Mouse (Mus musculus): ENCODE data around the gene Plcd4. TPM values are rescaled to one million over a fixed set of nuclear protein-coding genes. Genes with fewer than 3 reads are reported as not detected.
A peak's percentile ranks its signal among the peaks of the same experiment; 100 is the strongest.

The Plcd4 gene
- polyA plus RNA-seq, 1 experiment from 2014 or later: 2.9 TPM

DNA sequence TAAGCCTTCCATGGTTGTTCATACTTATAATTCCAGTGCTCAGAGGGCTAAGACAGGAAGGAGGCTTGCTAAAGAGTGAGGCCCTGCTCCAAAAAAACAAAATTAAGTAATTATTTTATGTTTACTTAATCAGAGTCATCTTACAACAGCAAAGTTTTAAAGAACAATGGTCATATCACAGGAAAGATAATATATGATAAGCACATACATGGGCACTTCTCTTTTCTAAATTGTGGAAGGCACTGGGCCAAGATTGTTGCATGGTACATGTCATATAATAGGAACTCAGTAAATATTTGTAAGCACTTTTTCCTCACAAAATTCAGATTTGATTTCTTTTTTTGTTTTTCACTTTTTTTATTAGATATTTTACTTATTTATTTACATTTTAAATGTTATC is 22.8 kb upstream of the Plcd4 start:
- Histone ChIP-seq H3K4me2 (ENCODE audit: low read depth, low read length) (no peak overlapping the region), H3K27ac (replicated peaks; ENCODE audit: low read depth, low read length) (no peak overlapping the region), H3K36me3 (ENCODE audit: control insufficient read depth, insufficient read depth, low read length) (peaks cover 69% of the 10 kb centered on the region), H3K27me3 (replicated peaks; ENCODE audit: control insufficient read depth, insufficient read depth, low read length) (no peaks in the 10 kb centered on the region), H3K9ac (ENCODE audit: low read depth, low read length) (no peak overlapping the region), H3K9me3 (ENCODE audit: control insufficient read depth, low read length) (no peaks in the 10 kb centered on the region), H3K4me3 (ENCODE audit: low read depth, low read length) (no peak overlapping the region), H3K4me1 (ENCODE audit: control insufficient read depth, insufficient read depth, low read length) (no peaks in the 10 kb centered on the region)
- DNase-seq (ENCODE audit: low spot score) (no peak), ATAC-seq (ENCODE audit: low read depth) (no peak)

DNA sequence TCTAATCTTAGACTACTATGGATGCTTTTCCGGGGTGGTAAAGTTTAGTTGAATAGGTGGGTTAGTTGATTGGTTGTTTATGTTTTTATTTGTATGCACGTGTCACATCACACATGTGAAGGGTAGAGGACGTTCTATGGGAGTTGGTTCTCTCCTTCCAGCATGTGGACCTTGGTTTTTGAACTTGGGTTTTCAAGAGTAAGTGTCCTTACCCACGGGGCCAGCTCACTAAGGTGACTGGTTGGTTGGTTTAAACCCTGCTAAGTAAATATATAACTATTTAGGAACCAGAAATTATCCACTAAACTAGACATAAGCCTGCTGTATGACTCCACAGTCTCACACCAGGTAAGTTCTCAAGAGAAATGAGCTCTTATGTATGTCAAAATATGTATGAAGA is 17.9 kb upstream of the Plcd4 start:
- H3K4me2 ChIP-seq (ENCODE audit: low read depth, low read length): no peak overlapping the region
- no peaks in the 10 kb centered on the region for H3K4me1 ChIP-seq (ENCODE audit: control insufficient read depth, insufficient read depth, low read length)
- H3K4me3 ChIP-seq (ENCODE audit: low read depth, low read length): no peak overlapping the region
- H3K27ac ChIP-seq (replicated peaks; ENCODE audit: low read depth, low read length): no peak overlapping the region
- WGBS: 91% methylated on average over 4 of the region's 4 CpGs
- no peak overlapping the region for H3K9ac ChIP-seq (ENCODE audit: low read depth, low read length)
- H3K36me3 ChIP-seq (ENCODE audit: control insufficient read depth, insufficient read depth, low read length): peaks cover 94% of the 10 kb centered on the region
- no peaks in the 10 kb centered on the region for H3K9me3 ChIP-seq (ENCODE audit: control insufficient read depth, low read length)
- ATAC-seq (ENCODE audit: low read depth): no peak
- no peaks in the 10 kb centered on the region for H3K27me3 ChIP-seq (replicated peaks; ENCODE audit: control insufficient read depth, insufficient read depth, low read length)
- DNase-seq (ENCODE audit: low spot score): no peak

DNA sequence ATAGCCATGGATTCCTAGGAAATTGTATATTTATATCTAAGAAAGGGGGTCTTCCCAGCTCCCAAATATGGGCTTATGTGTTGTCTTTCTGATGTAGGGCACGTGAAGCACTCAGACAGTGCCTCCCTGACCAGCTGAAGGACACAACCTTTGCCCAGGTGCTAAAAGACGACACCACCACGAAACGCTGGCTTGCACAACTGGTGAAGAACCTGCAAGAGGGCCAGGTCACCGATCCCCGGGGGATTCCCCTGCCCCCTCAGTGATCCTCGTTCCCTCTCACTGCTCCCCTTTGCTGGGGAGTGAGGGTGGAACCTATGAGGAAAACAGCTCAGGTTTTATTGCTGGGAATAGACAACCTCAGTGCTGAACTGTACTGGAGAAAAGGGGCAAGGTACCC is 14.1 kb upstream of the Plcd4 start:
- WGBS: 91% methylated on average over 7 of the region's 7 CpGs
- H3K27me3 ChIP-seq (replicated peaks; ENCODE audit: control insufficient read depth, insufficient read depth, low read length): no peaks in the 10 kb centered on the region
- H3K4me3 ChIP-seq (ENCODE audit: low read depth, low read length): no peak overlapping the region
- H3K4me1 ChIP-seq (ENCODE audit: control insufficient read depth, insufficient read depth, low read length): no peaks in the 10 kb centered on the region
- DNase-seq (ENCODE audit: low spot score) (no peak), ATAC-seq (ENCODE audit: low read depth) (no peak)
- no peak overlapping the region for H3K4me2 ChIP-seq (ENCODE audit: low read depth, low read length)
- H3K9me3 ChIP-seq (ENCODE audit: control insufficient read depth, low read length): no peaks in the 10 kb centered on the region
- no peak overlapping the region for H3K27ac ChIP-seq (replicated peaks; ENCODE audit: low read depth, low read length)
- peaks cover 94% of the 10 kb centered on the region for H3K36me3 ChIP-seq (ENCODE audit: control insufficient read depth, insufficient read depth, low read length)
- H3K9ac ChIP-seq (ENCODE audit: low read depth, low read length): no peak overlapping the region

DNA sequence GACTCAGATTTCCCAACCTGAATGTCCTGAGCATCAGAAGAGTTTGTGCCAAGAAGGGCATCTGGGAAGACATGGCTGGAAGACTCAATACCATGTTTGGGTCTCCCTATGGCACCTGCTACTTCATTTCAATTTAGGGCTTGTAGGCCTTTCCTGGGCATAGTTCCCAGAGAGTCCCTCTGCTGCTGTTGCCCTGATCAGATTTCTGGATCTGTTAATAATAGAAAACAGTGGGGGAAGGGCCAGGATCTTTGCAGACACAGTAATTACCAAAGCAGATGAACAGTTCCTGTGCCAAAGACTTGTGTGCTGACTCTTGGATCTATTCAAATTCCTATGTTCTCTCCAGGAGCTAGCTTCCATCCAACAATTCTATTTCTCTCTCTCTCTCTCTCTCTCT is 4.0 kb upstream of the Plcd4 start:
- Histone ChIP-seq H3K4me2 (ENCODE audit: low read depth, low read length) (no peak overlapping the region), H3K27me3 (replicated peaks; ENCODE audit: control insufficient read depth, insufficient read depth, low read length) (no peaks in the 10 kb centered on the region), H3K9me3 (ENCODE audit: control insufficient read depth, low read length) (no peaks in the 10 kb centered on the region), H3K4me1 (ENCODE audit: control insufficient read depth, insufficient read depth, low read length) (no peaks in the 10 kb centered on the region; the same call in 1 of the 2 replicates), H3K36me3 (ENCODE audit: control insufficient read depth, insufficient read depth, low read length) (no peaks in the 10 kb centered on the region), H3K9ac (ENCODE audit: low read depth, low read length) (no peak overlapping the region), H3K27ac (replicated peaks; ENCODE audit: low read depth, low read length) (no peak overlapping the region), H3K4me3 (ENCODE audit: low read depth, low read length) (no peak overlapping the region)
- ATAC-seq (ENCODE audit: low read depth): peak; percentile 74
- peak; percentile 91 for DNase-seq (ENCODE audit: low spot score)

DNA sequence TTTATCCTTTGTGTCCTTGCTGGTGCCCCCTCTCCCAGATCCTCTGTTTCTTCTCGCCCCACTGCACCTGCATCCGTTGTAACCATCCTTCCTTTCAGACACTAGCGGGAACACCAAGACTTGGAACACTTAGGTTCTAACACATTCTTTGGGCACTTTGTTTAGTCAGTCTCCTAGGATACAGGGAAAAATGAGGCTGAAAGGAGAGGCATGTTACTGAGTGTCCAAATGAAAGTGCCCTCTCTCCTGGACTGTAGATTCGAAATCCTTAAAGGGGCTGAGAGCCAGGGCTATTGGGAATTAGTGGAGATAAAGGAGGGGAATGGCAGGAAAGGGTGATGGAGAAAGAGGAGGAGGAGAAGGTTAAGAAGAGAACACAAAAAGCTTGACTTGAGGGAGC is 1.5 kb downstream of the Plcd4 start, which contains the start of gene Usp37:
Usp37 (minus strand) TSS at position 101 of the 400 bp plus-strand sequence.
- DNase-seq (ENCODE audit: low spot score): no peak
- H3K4me1 ChIP-seq (ENCODE audit: control insufficient read depth, insufficient read depth, low read length): no peaks in the 10 kb centered on the region; the same call in 1 of the 2 replicates
- no peak within 1 kb of the TSS for H3K4me3 ChIP-seq (ENCODE audit: low read depth, low read length)
- no peak within 1 kb of the TSS for H3K4me2 ChIP-seq (ENCODE audit: low read depth, low read length)
- H3K9me3 ChIP-seq (ENCODE audit: control insufficient read depth, low read length): no peaks in the 10 kb centered on the region
- no peak within 1 kb of the TSS for H3K9ac ChIP-seq (ENCODE audit: low read depth, low read length)
- no peak for ATAC-seq (ENCODE audit: low read depth)
- H3K27me3 ChIP-seq (replicated peaks; ENCODE audit: control insufficient read depth, insufficient read depth, low read length): no peaks in the 10 kb centered on the region
- H3K36me3 ChIP-seq (ENCODE audit: control insufficient read depth, insufficient read depth, low read length): no peaks in the 10 kb centered on the region
- no peak within 1 kb of the TSS for H3K27ac ChIP-seq (replicated peaks; ENCODE audit: low read depth, low read length)
- WGBS: 85% methylated on average over 4 of the region's 4 CpGs

DNA sequence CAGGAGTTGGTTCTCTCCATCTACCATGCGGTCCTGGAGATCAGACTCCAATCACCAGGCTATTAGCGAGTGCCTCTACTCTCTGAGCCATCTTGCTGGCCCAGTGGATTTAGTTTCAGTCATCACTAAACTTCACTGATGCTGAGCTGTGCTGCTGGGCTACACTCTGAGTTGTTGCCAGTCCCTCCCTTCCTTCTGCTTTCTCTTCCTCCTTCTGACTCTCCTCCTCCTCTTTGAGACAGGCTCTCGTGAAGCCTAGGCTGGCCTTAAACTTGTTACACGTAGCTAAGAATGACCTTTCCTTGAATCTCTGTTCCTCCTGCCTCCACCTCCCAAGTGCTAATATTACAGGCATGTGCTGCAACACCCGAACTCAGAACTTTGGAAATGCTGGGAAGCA is 16.4 kb downstream of the Plcd4 start:
- Histone ChIP-seq H3K9me3 (ENCODE audit: control insufficient read depth, low read length) (no peaks in the 10 kb centered on the region), H3K4me3 (ENCODE audit: low read depth, low read length) (no peak overlapping the region), H3K4me2 (ENCODE audit: low read depth, low read length) (no peak overlapping the region), H3K9ac (ENCODE audit: low read depth, low read length) (no peak overlapping the region), H3K4me1 (ENCODE audit: control insufficient read depth, insufficient read depth, low read length) (no peaks in the 10 kb centered on the region), H3K36me3 (ENCODE audit: control insufficient read depth, insufficient read depth, low read length) (peaks cover 1% of the 10 kb centered on the region), H3K27ac (replicated peaks; ENCODE audit: low read depth, low read length) (no peak overlapping the region), H3K27me3 (replicated peaks; ENCODE audit: control insufficient read depth, insufficient read depth, low read length) (no peaks in the 10 kb centered on the region)
- no peak for ATAC-seq (ENCODE audit: low read depth)
- WGBS: 80% methylated on average over 5 of the region's 5 CpGs
- no peak for DNase-seq (ENCODE audit: low spot score)

DNA sequence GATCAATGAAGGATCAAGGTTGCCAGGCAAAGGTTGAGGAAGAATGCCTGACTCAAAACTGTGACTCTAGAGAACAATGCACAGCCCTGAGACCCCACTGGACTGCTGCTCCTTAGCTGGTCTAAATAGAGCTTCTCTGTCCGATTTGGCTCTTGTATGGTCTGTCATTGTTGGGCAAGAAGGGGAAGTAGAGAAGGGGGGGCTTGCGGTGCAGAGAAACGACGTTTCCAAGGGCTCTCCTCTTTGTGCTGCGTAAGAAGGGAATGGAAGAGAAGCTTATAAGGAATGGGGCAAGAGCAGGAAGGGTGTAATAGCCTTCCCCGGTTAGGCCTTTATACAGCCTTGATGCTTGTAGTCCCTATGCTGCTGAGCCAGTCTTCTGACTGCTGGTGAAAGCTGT is 23.1 kb downstream of the Plcd4 start:
- 91% methylated on average over 6 of the region's 6 CpGs for WGBS
- no peaks in the 10 kb centered on the region for H3K9me3 ChIP-seq (ENCODE audit: control insufficient read depth, low read length)
- DNase-seq (ENCODE audit: low spot score): no peak
- no peaks in the 10 kb centered on the region for H3K4me1 ChIP-seq (ENCODE audit: control insufficient read depth, insufficient read depth, low read length)
- no peaks in the 10 kb centered on the region for H3K27me3 ChIP-seq (replicated peaks; ENCODE audit: control insufficient read depth, insufficient read depth, low read length)
- H3K27ac ChIP-seq (replicated peaks; ENCODE audit: low read depth, low read length): no peak overlapping the region
- H3K9ac ChIP-seq (ENCODE audit: low read depth, low read length): no peak overlapping the region
- H3K4me2 ChIP-seq (ENCODE audit: low read depth, low read length): no peak overlapping the region
- H3K36me3 ChIP-seq (ENCODE audit: control insufficient read depth, insufficient read depth, low read length): peaks cover 65% of the 10 kb centered on the region
- no peak for ATAC-seq (ENCODE audit: low read depth)
- no peak overlapping the region for H3K4me3 ChIP-seq (ENCODE audit: low read depth, low read length)

DNA sequence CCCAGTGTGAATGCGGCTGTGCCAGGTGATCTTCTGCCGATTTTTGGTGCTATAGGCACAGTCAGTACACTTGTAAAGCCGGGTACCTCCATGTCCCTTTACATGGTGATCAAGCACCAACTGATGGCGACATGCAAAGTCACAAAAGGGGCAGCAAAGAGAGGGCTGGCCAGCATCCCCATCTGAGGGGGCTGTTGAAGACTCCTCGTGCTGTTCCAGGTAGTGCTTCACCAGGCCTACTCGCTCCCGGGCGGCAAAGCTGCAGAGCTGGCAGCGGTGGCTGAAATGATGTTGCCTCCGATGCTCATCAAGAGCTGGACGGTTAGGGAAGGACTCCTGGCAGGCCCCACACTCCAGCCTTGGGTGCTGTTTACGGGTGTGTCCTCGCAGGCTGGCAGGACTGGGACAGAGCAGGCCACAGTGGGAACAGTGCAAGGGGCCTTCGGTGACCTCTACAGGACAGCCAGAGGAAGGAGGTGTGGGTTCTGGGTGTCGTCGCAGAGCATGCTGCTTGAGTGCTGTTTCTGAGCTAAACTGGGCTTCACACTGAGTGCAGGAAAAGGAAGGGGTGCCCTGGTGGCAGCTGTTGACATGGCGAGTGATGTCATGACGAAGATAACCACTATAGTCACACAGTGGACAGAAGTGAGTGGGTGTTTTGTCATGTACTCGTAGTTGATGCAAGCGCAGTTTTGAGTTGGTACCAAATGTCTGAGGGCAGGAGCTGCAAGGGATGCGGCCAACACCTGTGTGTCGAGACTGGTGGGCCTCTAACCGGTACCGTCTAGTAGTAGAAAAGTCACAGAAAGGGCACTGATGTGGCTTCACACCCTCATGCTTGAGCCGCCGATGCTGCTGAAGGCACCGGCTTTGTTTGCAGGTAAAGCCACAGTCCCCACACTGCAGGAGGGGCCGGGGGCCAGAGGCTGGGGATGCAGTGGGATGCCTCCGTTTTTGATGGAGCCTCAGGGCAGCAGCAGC is 27.3 kb downstream of the Plcd4 start:
- WGBS: 89% methylated on average over 29 of the region's 29 CpGs
- H3K27ac ChIP-seq (replicated peaks; ENCODE audit: low read depth, low read length): no peak overlapping the region
- DNase-seq (ENCODE audit: low spot score) (no peak), ATAC-seq (ENCODE audit: low read depth) (no peak)
- H3K36me3 ChIP-seq (ENCODE audit: control insufficient read depth, insufficient read depth, low read length): peaks cover 95% of the 10 kb centered on the region
- no peaks in the 10 kb centered on the region for H3K4me1 ChIP-seq (ENCODE audit: control insufficient read depth, insufficient read depth, low read length)
- no peaks in the 10 kb centered on the region for H3K9me3 ChIP-seq (ENCODE audit: control insufficient read depth, low read length)
- no peaks in the 10 kb centered on the region for H3K27me3 ChIP-seq (replicated peaks; ENCODE audit: control insufficient read depth, insufficient read depth, low read length)
- no peak overlapping the region for H3K4me3 ChIP-seq (ENCODE audit: low read depth, low read length)
- H3K4me2 ChIP-seq (ENCODE audit: low read depth, low read length): no peak overlapping the region
- H3K9ac ChIP-seq (ENCODE audit: low read depth, low read length): no peak overlapping the region

DNA sequence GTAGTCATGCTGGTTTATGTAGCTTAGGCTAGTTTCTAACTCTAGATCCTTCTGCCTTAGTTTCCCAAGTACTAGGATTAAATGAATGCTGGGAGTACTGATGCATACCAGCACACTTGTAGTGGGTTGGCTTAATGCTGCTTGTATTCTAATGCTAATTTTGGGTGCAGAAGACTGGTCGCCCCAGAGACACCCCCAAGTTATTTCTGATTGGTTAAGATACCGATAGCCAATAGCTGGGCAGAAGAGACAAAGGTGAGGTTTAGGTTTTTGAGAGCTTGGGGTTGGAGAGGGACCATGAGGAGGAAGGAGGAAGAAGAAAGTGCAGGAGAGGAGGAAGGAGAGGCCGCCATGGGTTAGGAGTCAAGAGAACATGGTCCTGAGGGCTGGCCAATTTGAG is 39.9 kb downstream of the Plcd4 start:
- no peak for ATAC-seq (ENCODE audit: low read depth)
- WGBS: 78% methylated on average over 3 of the region's 3 CpGs
- no peak for DNase-seq (ENCODE audit: low spot score)

More for the DNA sequence above, 39.9 kb downstream of the Plcd4 start:
- Histone ChIP-seq H3K4me2 (ENCODE audit: low read depth, low read length) (no peak overlapping the region), H3K9ac (ENCODE audit: low read depth, low read length) (no peak overlapping the region), H3K36me3 (ENCODE audit: control insufficient read depth, insufficient read depth, low read length) (peaks cover 54% of the 10 kb centered on the region), H3K4me3 (ENCODE audit: low read depth, low read length) (no peak overlapping the region), H3K27ac (replicated peaks; ENCODE audit: low read depth, low read length) (no peak overlapping the region), H3K27me3 (replicated peaks; ENCODE audit: control insufficient read depth, insufficient read depth, low read length) (no peaks in the 10 kb centered on the region), H3K9me3 (ENCODE audit: control insufficient read depth, low read length) (no peaks in the 10 kb centered on the region), H3K4me1 (ENCODE audit: control insufficient read depth, insufficient read depth, low read length) (peaks cover 6% of the 10 kb centered on the region)
